Mouse (Mus musculus): ENCODE data around the gene Prdx2.
A peak's percentile ranks its signal among the peaks of the same experiment; 100 is the strongest.

The Prdx2 gene

DNA sequence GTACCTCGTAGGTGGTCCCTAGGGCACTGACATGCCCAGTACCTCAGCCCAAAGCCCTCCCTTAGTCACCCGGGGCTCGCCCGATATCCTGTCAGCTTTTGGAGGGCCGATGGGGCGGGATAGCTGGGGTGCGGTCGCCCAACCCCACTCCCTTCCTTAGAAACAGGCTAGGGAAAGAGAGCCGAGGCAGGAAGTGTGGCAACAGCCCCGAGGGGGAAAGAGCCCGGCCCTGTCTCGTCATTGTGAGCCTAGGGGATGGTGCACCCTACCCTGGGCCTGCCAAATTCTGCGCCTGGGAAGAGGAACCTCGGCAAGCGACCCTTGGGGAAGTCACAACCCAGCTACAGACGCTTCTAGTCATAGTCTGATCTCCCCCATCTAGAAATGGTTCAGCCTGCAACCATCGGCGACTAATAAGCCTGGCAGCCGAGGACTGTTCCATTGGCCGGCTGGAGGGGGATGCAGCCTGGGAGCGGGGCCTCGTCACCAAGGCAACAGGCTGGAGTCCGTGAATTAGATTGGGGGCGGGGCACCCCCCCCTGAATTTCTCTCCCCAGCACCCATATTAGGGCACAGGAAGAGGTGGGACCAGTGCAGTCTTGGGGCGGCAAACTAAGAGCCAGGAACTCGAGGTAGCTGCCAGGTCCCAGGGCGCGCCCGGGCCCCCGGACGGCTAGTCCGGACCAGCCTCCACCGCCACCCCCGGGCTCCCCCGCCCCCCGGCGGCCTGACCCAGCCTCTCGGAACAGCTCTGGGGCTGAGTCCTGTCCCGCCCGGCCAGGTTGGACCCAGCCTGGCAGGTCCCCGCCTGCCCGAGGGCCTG lies 10.4 kb downstream of the Prdx2 start:
- DNase-seq, result peak; percentile 98

GRCm38 (mm10) chr8:84980622-84981358 lies 11.4 kb downstream of the Prdx2 start:
- peak; percentile 96 for DNase-seq

- DNase-seq, result peak; percentile 77
Measured at GRCm38 (mm10) chr8:84981644-84982498, 12.5 kb downstream of the Prdx2 start.

DNA sequence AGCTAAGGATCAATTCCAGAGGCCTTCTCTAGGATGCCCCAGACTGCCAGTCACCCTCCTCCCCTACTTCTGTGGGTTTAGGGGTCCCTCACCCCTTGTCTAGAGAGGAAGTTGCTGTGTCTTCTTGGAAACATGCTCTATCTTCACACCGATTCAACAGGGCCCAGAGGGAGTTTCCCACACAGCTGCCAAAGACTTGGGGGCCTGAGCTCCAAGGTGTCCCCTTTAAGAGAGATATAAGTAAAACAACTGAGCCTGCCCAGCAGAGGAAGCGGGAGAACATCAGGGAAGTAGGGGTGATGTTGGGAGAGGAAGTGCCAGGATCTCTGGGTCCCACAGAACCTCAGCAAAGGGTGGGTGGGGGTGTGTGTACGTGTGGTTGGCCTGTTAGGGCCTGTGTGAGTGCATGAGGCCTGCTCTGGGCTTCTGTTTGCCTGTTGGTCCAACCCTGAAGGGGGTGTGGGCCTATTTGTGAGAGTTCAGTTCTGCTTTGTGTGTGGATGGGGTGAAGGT lies 13.2 kb downstream of the Prdx2 start:
- DNase-seq, result no peak

GRCm38 (mm10) chr8:84984294-84985048 lies 15.1 kb downstream of the Prdx2 start:
- DNase-seq, result peak; percentile 82

DNA sequence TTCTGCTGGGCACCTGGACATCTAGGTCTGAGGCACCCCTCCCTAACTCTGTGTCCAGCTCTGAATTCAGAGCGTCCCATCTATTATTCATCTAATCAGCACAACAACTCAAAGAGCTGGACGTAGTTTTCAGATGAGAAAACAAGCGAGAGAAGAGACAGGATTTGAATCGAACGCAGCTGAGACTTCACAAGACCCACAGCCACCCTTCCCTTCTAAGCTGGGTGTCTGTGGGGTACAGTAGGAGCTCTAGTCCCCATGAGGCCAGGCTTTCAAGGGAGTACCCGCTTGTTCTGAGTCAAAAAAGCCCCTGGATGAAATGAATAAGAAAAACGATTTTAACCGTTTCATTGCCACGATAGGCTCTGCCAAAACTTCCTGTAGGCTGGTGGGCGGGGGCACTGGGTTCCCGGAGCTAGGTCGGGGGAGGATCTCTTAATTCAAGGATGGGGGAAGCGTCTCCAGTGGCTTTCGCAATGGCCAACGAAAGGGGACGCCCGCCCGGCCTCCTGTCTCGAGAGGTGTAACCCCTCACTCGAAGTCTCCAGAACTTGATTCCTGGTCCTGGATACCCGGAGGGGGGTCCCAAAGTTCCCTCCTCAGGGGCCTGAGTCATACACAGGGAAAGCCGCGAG lies 15.8 kb downstream of the Prdx2 start:
- no peak for DNase-seq

- DNase-seq, result peak; percentile 93
Measured at GRCm38 (mm10) chr8:84985684-84986378, 16.4 kb downstream of the Prdx2 start.

DNA sequence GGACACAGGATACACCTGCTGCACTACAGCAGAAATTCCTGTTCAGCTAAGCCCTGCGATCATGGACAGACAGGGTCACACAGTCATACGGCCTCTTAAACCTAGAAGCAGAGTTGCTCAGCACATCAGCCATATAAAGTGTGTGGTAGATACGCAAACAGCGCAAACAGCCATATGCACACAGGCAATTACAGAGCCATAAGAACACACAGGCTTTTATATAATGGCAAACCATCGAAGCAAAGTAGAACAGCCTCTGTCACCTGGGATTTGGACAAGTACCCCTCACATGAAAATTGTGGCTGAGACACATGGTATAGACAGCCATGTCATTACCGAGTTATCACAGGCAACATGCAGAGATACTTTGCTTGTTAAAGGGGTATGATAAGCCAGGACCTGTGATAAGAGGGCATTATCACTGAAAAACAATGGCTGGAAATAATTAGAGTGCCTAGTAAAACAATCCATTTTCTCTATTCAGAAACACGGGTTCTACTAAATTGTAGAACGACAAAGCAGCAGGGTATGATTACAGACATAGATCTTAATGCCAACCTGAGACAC lies 17.1 kb downstream of the Prdx2 start:
- no peak for DNase-seq

DNA sequence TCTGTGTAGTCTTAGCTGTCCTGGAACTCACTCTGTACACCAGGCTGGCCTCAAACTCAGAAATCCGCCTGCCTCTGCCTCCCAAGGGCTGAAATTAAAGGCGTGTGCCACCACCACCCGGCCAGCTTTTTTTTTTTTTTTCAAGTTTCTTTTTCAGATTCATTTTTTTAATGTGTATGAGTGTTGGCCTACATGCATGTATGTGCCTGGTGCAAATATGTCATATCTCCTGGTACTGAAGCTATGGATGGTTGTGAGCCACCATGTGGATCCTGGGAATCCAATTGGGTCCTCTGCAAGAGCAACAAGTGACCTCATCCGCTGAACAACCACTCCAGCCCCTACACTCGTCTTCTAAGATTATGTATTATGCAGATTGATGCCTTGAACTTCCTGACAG lies 18.0 kb downstream of the Prdx2 start:
- DNase-seq, result no peak

DNA sequence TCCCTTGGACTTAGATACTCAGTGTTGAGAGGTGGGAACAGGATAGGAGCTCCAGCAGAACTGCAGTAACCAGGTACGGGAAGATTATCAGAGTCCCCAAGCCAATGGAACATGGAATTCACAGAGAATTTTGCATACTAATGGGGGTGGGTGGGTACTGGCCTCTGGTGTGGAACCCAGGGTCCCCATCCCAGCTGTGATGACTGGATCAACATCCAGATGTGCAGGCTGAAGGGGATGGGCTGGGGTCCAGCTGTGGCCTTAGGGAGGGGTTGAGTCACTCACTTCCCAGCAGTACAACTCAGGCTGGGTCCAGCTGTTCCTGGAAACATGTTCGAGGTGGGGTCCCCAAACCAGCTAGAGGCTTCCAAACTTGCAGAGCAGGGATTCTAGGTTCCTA lies 18.5 kb downstream of the Prdx2 start:
- DNase-seq, result no peak

DNA sequence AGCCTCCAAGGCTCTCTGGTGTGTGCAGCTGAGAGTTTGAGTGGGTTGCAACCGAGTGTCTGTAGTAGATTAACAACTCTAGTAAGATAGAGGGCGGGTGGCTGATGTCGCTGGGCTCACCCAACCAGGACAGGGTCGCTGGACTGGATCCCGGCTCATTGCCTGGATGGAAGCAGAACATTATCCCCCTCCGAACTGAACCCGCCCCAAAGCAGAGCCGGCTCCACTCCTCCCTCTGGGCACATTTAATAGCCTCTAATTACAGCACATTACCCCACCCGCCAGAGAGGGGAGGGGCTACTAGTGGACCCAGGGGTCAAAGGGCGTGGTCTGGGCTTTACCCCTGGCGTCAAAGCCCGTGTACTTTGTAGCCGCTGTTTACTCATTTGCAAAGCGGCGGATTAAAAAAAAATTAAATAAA lies 19.9 kb downstream of the Prdx2 start:
- peak; percentile 95 for DNase-seq

- peak; percentile 89 for DNase-seq
Measured at GRCm38 (mm10) chr8:84989810-84990209, 20.4 kb downstream of the Prdx2 start.

DNA sequence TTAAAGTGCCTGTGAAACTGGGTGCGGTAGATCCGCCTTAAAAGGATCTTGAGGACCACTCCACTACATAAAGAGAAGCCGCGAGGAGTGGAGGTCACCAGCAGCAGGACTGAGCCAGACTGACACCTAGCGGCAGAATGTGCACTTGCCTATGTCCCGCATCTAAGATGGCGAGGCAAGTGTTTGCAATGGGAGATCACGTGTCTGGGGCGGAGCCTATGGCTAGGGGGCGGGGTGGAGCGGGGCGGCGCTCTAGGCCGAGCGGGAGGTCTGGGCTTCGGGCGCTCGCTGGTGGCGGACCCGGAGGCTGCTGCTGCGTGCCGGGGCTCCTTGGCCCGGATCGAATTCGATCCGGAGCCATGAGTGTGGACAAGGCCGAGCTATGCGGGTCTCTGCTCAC lies 21.0 kb downstream of the Prdx2 start, which contains the start of gene Hook2:
Hook2 (plus strand) TSS at position 255 of the 400 bp plus-strand sequence.
- peak; percentile 98 for DNase-seq

GRCm38 (mm10) chr8:84990836-84991235 lies 21.4 kb downstream of the Prdx2 start:
- DNase-seq, result peak; percentile 98

DNA sequence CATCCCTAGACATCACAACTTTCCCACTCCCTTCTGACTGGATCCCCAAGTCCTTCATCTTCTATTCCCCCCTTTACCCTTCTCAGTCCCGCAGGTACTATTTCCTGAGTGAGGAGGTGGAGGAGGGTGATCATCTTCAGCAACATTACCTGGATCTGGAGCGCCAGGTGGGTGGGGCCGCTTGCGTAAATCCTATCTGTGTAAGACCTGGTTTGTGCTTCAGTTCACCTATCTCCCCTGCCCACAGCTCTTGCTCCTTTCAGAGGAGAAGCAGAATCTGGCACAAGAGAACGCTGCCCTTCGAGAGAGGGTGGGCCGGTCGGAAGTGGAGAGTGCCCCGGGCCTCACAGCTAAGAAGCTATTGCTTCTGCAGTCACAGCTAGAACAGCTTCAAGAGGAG lies 25.0 kb downstream of the Prdx2 start:
- DNase-seq, result peak; percentile 2

- DNase-seq, result no peak
Measured at GRCm38 (mm10) chr8:84995680-84996079, 26.3 kb downstream of the Prdx2 start.

DNA sequence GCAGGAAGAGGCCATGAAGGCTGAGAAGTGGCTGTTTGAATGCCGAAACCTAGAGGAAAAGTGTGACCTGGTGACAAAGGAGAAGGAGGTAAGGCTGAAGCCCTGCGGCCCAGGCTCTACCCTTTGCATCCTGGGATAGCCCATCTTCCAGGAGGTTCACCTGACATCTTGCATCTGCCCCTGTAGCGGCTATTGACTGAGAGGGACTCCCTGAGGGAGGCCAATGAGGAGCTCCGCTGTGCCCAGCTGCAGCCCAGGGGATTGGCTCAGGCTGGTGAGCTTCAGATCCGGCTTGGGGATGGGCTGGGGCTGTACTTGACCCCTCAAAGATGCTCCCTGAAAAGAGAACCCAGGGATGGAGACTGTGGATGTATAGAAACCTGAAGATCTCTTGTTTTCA lies 27.6 kb downstream of the Prdx2 start:
- no peak for DNase-seq

- peak; percentile 77 for DNase-seq
Measured at GRCm38 (mm10) chr8:84997649-84998295, 28.4 kb downstream of the Prdx2 start.

DNA sequence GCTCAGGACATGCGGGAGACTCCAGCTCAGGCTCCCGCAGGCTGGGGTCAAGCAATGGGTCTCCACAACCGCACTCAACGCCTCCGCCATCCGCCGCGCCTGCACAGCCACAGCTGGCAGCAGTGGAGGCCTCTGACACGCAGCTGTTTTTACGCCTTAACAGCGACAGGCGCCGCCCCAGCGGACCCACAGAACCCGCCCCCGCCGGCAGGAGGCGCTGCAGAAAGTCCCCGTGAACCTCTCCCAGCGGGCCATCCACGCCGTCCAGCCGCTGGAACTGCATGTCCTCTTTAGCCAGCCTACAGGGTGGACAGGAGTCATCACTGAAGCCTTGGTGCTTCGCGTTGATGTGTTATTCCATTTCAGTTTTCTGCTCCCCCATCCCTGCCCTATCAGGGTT lies 38.3 kb downstream of the Prdx2 start:
- no peak for DNase-seq

- DNase-seq, result no peak
Measured at GRCm38 (mm10) chr8:85011242-85011641, 41.9 kb downstream of the Prdx2 start.
